Mouse (Mus musculus): ENCODE measurements around the gene D630039A03Rik.

Gene D630039A03Rik

GRCm38 (mm10) chr4:57886066-57886887 is 29.8 kb downstream of the D630039A03Rik start:
- DNase-seq, result peak; percentile 64

- DNase-seq, result no peak
Measured at GRCm38 (mm10) chr4:57885186-57885585, 30.9 kb downstream of the D630039A03Rik start.

- DNase-seq, result no peak
Measured at GRCm38 (mm10) chr4:57884511-57884910, 31.6 kb downstream of the D630039A03Rik start.

- DNase-seq, result no peak
Measured at GRCm38 (mm10) chr4:57883520-57884421, 32.3 kb downstream of the D630039A03Rik start.

- peak; percentile 92 for DNase-seq
Measured at GRCm38 (mm10) chr4:57879804-57880357, 36.2 kb downstream of the D630039A03Rik start.

GRCm38 (mm10) chr4:57879137-57879536 is 37.0 kb downstream of the D630039A03Rik start:
- DNase-seq, result no peak

- DNase-seq, result peak; percentile 69
Measured at GRCm38 (mm10) chr4:57867454-57867853, 48.6 kb downstream of the D630039A03Rik start.

GRCm38 (mm10) chr4:57866990-57867389 is 49.1 kb downstream of the D630039A03Rik start:
- no peak for DNase-seq

- DNase-seq, result no peak
Measured at GRCm38 (mm10) chr4:57866088-57866487, 50.0 kb downstream of the D630039A03Rik start.

GRCm38 (mm10) chr4:57862269-57862986 is 53.7 kb downstream of the D630039A03Rik start:
- DNase-seq, result no peak

- no peak for DNase-seq
Measured at GRCm38 (mm10) chr4:57861856-57862255, 54.2 kb downstream of the D630039A03Rik start.

- DNase-seq, result no peak
Measured at GRCm38 (mm10) chr4:57861166-57861565, 54.9 kb downstream of the D630039A03Rik start.

GRCm38 (mm10) chr4:57860204-57860611 is 55.9 kb downstream of the D630039A03Rik start:
- DNase-seq, result no peak

All from thymus, postnatal 4 days (tissue).